Mouse (Mus musculus) heart, postnatal 10 days (tissue): ENCODE results near the gene Tmem216. TPM values are rescaled to one million over a fixed set of nuclear protein-coding genes. Genes with fewer than 3 reads are reported as not detected.

Experiments used
- DNase-seq, 2 experiments: peaks; one replicate each; pipeline ENCODE4 v3.0.0; 2021
- intact Hi-C: fragments of 180-260 bp; cut with DNase I; formaldehyde crosslinking; loops from one replicate; pipeline ENCODE4 v1.15.1; 2025
- total RNA-seq, 2 experiments: library from RNA; stranded (reverse); gene quantifications; 2 replicates each; pipeline ENCODE4 v1.2.3; 2021

The Tmem216 gene
- total RNA-seq, 2 experiments from 2014 or later, result 4.5 to 4.9 TPM

DNA sequence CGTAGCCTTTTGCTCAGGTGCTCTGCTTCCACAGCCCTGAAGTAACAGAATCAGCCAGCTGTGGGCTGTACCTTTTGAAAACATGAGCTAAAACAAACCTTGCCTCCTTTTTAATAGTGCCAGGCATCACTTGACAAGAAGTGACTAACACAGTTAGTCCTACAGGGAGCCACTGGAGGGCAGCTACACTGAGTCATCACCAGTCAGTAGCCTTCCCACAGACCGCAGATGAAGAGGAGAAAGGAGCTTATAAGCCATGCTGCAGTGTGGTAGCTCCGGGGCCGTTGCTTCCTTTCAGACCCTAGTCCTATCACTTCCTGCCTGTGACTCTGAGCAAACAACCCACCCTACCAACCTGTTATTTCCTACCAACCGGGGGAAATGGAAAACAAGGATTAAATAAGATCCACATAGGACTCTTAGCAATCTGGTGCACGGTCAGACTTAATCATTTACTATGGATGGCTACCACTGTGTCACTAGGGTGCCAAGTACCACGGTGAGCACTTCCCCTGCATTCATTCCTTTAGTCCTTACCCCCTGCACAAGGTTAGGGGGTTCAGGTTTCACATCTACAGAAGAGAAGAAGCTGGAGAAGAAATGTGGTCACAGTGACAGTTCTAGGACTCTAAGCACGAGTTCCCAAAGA lies 58.4 kb downstream of the Tmem216 start:
- intact Hi-C loops, result no loop called here
- no peak for DNase-seq

DNA sequence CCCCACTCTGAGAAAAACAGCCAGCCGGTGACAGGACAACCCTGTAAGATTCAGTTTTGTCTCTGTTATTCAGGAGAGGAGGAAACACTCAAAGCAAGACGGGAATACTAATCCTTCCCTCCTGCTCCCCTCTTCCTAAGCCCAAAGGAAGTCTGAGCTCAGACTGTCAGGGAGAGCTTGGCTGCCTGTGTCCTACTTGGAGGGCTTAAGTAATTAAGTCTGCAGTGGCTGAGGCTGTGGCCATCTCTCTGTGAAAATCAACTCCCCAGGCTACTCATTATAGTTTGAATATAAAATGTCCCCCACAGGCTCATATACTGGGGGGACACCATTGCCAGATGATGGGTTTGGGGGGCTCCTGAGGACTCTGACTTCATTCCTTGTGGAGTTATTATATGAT lies 59.1 kb downstream of the Tmem216 start:
- no peak for DNase-seq
- intact Hi-C loops, result no loop called here

DNA sequence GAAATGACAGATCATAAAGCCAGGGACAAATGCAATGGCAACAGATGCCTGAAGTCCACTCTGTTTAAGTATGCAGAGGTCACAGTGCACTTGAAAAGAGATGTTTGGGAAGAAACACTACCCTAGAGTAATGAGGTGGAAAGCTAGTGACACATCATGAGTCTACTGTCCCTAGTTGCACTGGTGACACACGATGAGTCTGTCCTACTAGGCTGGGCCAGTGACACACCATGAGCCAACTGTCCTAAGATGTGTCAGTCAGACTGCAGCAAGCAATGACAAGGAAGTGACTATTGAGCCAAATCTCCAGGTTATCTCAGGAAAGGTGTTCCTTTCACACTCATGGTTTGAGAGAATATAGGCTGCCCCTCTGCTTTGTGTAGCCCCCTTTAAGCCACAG lies 60.4 kb downstream of the Tmem216 start:
- intact Hi-C loops, result no loop called here
- no peak for DNase-seq

DNA sequence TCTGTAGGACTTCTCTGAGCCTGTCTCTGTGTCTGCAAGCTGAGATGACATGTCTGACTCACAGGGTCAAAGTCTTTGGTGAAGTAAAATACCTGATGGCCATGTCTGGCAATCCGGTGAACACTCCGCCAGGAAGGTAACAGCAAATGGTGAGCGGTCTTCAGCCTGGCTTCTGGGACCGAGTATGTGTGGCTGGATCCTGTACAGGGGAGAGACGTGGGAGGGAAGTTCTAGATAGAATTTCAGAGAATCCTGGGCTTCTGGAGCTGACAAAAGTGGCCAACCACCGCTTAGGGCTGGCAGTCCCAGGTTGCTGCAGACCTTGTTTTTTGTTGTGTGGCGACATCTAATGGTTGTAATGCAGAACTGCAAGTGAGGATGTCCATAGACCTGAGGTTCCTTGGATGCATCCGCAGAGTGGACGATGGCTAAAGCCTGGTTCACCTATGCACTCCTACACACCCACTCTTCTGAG lies 69.7 kb downstream of the Tmem216 start:
- DNase-seq, result peak; percentile 71 to 79

More for the DNA sequence above, 69.7 kb downstream of the Tmem216 start:
- intact Hi-C loops, result loop anchor here (1.0 to 5.0 kb wide), 3 partner anchors 37 to 229 kb away; no protein-coding TSS in a partner anchor

Other genes starting within 250 kb of the Tmem216 start
- gene Syt7, start 167.1 kb downstream of the Tmem216 start, total RNA-seq, result 10 to 100 TPM; 34.3 to 36.2 TPM
- 1 to 10 TPM; 2.2 to 7.3 TPM for gene Lrrc10b, start 98.8 kb downstream of the Tmem216 start, total RNA-seq
- gene Ppp1r32, start 73.3 kb downstream of the Tmem216 start, total RNA-seq, result under 1 TPM; 0.40 to 0.93 TPM
- 10 to 100 TPM; 39.9 to 41.2 TPM for gene Cpsf7, start 31.0 kb downstream of the Tmem216 start, total RNA-seq
- gene Sdhaf2, start 30.1 kb downstream of the Tmem216 start, total RNA-seq, result 10 to 100 TPM; 61.9 to 67.1 TPM
- gene Cyb561a3, start 20.9 kb upstream of the Tmem216 start, total RNA-seq, result 10 to 100 TPM; 11.5 to 11.8 TPM
- 1 to 10 TPM; 4.3 to 4.8 TPM for gene Tmem138, start 21.1 kb upstream of the Tmem216 start, total RNA-seq
- 100 to 1,000 TPM; 216 to 231 TPM for gene Ddb1, start 49.1 kb upstream of the Tmem216 start, total RNA-seq
- 10 to 100 TPM; 10.3 to 11.1 TPM for gene Tkfc, start 49.4 kb upstream of the Tmem216 start, total RNA-seq
- gene Vwce, start 78.0 kb upstream of the Tmem216 start, total RNA-seq, result under 1 TPM; 0.26 to 0.27 TPM
- not detected for gene Pga5, start 121.8 kb upstream of the Tmem216 start, total RNA-seq
- gene Vps37c, start 132.5 kb upstream of the Tmem216 start, total RNA-seq, result 10 to 100 TPM; 23.3 to 27.1 TPM
- gene Cd5, start 182.8 kb upstream of the Tmem216 start, total RNA-seq, result 1 to 10 TPM in 1 of 2 experiments, under 1 TPM in 1; 0.87 to 1.1 TPM